Mouse (Mus musculus) ES-Bruce4 (cell line): ENCODE data around the gene Slc10a7.

Experiments
- CTCF ChIP-seq: IDR thresholded peaks from one replicate; pipeline ENCODE4 v1.8.1; 2011; ENCODE audit warnings: low read depth, low read length
- POLR2A ChIP-seq: IDR thresholded peaks from one replicate; pipeline ENCODE4 v1.8.1; 2011; ENCODE audit warnings: low read length; ENCODE audit not compliant: insufficient read depth

DNA sequence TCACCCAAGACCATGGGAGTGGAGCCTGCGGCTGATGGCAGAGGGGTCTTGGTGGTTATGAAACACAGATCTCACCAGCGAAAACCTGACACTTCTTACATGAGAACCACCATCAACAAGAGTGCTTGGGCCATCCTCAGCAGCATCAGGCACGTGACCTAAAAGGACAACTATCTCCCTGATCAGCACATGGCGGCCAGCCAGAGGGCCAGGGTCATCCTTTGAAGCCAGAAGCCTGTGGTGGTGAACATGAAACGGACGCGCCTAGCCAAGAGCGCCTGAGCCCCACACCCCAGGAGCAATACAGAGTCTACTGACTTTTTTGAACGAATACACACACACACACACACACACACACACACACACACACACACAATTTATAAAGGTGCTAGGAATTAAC lies 95.3 kb downstream of the Slc10a7 start:
- TF ChIP-seq CTCF, result no peak
- no peak for TF ChIP-seq POLR2A
